Mouse (Mus musculus): ENCODE results near the gene Tomm40. TPM values are rescaled to one million over a fixed set of nuclear protein-coding genes. Genes with fewer than 3 reads are reported as not detected.
A peak's percentile ranks its signal among the peaks of the same experiment; 100 is the strongest.

Tomm40 gene
- polyA plus RNA-seq, 1 experiment, result 112 TPM

GRCm38 (mm10) chr7:19716055-19716682 lies 931 bp upstream of the Tomm40 start:
- peak overlapping the region; percentile 53 for H3K4me3 ChIP-seq
- H3K4me2 ChIP-seq (ENCODE audit: low read depth), result peak overlapping the region; percentile 99
- peaks cover 12% of the 10 kb centered on the region for H3K36me3 ChIP-seq (ENCODE audit: control insufficient read depth, insufficient read depth)
- no peak for TF ChIP-seq POLR2AphosphoS2 (IDR thresholded peaks at IDR 0.05; ENCODE audit: insufficient read length, low read depth)
- TF ChIP-seq SRF (IDR thresholded peaks at IDR 0.05; ENCODE audit: control insufficient read depth, insufficient read length, low read depth), result no peak
- peaks cover 20% of the 10 kb centered on the region for H3K79me2 ChIP-seq (ENCODE audit: control insufficient read depth, insufficient read depth)
- H3K27me3 ChIP-seq (ENCODE audit: control insufficient read depth, insufficient read depth, insufficient read length), result no peaks in the 10 kb centered on the region
- no peak overlapping the region for H3ac ChIP-seq (ENCODE audit: control insufficient read depth, insufficient read length)

DNA sequence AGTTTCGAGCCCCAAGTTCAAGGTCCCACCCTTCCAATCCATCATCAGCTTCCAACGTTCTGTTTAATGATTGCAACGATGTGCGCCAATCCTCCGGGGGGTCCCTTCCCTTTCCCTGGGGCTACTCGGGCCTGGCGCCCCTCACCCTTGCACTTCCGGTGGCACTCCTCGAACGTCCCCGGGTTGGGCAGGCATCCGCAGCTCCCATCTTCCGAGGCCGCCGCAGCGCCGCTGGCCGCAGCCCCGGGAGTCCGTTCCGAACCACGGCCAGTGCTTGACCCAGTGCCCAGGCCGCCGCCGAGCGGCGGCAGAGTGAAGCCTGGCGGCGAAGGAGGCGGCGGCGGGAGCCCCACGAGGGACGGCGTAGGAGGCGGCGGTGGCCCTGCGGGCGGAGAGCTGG lies 402 bp downstream of the Tomm40 start:
- Histone ChIP-seq H3ac (ENCODE audit: control insufficient read depth, insufficient read length) (peak overlapping the region; percentile 94), H3K36me3 (ENCODE audit: control insufficient read depth, insufficient read depth) (peaks cover 12% of the 10 kb centered on the region), H3K27me3 (ENCODE audit: control insufficient read depth, insufficient read depth, insufficient read length) (no peaks in the 10 kb centered on the region), H3K4me3 (peak overlapping the region; percentile 53), H3K79me2 (ENCODE audit: control insufficient read depth, insufficient read depth) (peaks cover 20% of the 10 kb centered on the region), H3K4me2 (ENCODE audit: low read depth) (peak overlapping the region; percentile 91)
- no peak for TF ChIP-seq CEBPB (IDR thresholded peaks at IDR 0.05; ENCODE audit: insufficient read depth, poor library complexity, severe bottlenecking)

- no peaks in the 10 kb centered on the region for H3K27me3 ChIP-seq (ENCODE audit: control insufficient read depth, insufficient read depth, insufficient read length)
- H3K36me3 ChIP-seq (ENCODE audit: control insufficient read depth, insufficient read depth), result peaks cover 17% of the 10 kb centered on the region
- H3ac ChIP-seq (ENCODE audit: control insufficient read depth, insufficient read length), result no peak overlapping the region
- H3K4me2 ChIP-seq (ENCODE audit: low read depth), result peak overlapping the region; percentile 91
- H3K79me2 ChIP-seq (ENCODE audit: control insufficient read depth, insufficient read depth), result peaks cover 20% of the 10 kb centered on the region
- H3K4me3 ChIP-seq, result peak overlapping the region; percentile 53
- no peak for TF ChIP-seq E2F4 (IDR thresholded peaks at IDR 0.05; ENCODE audit: insufficient read depth)
- TF ChIP-seq MAX (IDR thresholded peaks at IDR 0.05; ENCODE audit: low read depth), result no peak
- no peak for TF ChIP-seq POLR2AphosphoS2 (IDR thresholded peaks at IDR 0.05; ENCODE audit: insufficient read length, low read depth)
- no peak for TF ChIP-seq TCF3 (IDR thresholded peaks at IDR 0.05; ENCODE audit: insufficient read length, low read depth)
- TF ChIP-seq TCF12 (IDR thresholded peaks at IDR 0.05; ENCODE audit: insufficient read depth, poor library complexity, severe bottlenecking), result no peak
- TF ChIP-seq MYOG (IDR thresholded peaks at IDR 0.05; ENCODE audit: control insufficient read depth in 1 of 3, insufficient read depth in 1 of 3, insufficient read length in 2 of 3, low read depth in 2 of 3), result no peak
- TF ChIP-seq SRF (IDR thresholded peaks at IDR 0.05; ENCODE audit: control insufficient read depth, insufficient read length, low read depth), result no peak
- TF ChIP-seq USF1 (IDR thresholded peaks at IDR 0.05; ENCODE audit: low read depth), result no peak
- no peak for TF ChIP-seq CEBPB (IDR thresholded peaks at IDR 0.05; ENCODE audit: insufficient read depth, poor library complexity, severe bottlenecking)
- no peak for TF ChIP-seq POLR2A (IDR thresholded peaks at IDR 0.05; ENCODE audit: insufficient read length, low read depth)
- no peak for TF ChIP-seq MYOD1 (IDR thresholded peaks at IDR 0.05; ENCODE audit: control insufficient read depth in 1 of 3, insufficient read length in 2 of 3, low read depth in 2 of 3)
- TF ChIP-seq REST (IDR thresholded peaks at IDR 0.05; ENCODE audit: insufficient read depth, insufficient read length), result no peak
Measured at GRCm38 (mm10) chr7:19713598-19713997, 1.6 kb downstream of the Tomm40 start.

DNA sequence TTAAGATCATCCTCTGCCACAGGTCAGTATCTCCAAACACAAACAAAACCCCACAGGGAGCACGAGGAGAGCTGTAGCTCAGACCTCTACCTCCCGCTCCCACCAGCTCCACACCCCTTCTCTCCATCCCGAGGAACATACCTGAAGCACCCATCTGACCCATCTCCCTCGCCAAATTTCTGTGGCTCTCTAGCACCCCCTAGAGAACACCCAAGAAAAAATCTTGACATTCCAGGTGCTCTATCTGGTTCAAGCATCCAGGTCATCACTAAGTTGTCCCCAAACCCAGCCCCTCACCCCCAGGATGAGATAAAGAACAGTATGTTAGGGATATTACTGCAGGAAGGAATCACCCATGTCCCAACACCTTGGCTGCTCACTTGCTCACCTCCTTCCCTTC lies 2.0 kb downstream of the Tomm40 start:
- peaks cover 20% of the 10 kb centered on the region for H3K79me2 ChIP-seq (ENCODE audit: control insufficient read depth, insufficient read depth)
- no peak overlapping the region for H3ac ChIP-seq (ENCODE audit: control insufficient read depth, insufficient read length)
- peaks cover 17% of the 10 kb centered on the region for H3K36me3 ChIP-seq (ENCODE audit: control insufficient read depth, insufficient read depth)
- no peaks in the 10 kb centered on the region for H3K27me3 ChIP-seq (ENCODE audit: control insufficient read depth, insufficient read depth, insufficient read length)
- peak overlapping the region; percentile 91 for H3K4me2 ChIP-seq (ENCODE audit: low read depth)
- peak overlapping the region; percentile 53 for H3K4me3 ChIP-seq
- TF ChIP-seq SRF (IDR thresholded peaks at IDR 0.05; ENCODE audit: control insufficient read depth, insufficient read length, low read depth), result no peak
- no peak for TF ChIP-seq POLR2A (IDR thresholded peaks at IDR 0.05; ENCODE audit: insufficient read length, low read depth)
- TF ChIP-seq MYOD1 (IDR thresholded peaks at IDR 0.05; ENCODE audit: control insufficient read depth in 1 of 3, insufficient read length in 2 of 3, low read depth in 2 of 3), result no peak
- TF ChIP-seq E2F4 (IDR thresholded peaks at IDR 0.05; ENCODE audit: insufficient read depth), result no peak
- TF ChIP-seq MYOG (IDR thresholded peaks at IDR 0.05; ENCODE audit: control insufficient read depth in 1 of 3, insufficient read depth in 1 of 3, insufficient read length in 2 of 3, low read depth in 2 of 3), result no peak
- no peak for TF ChIP-seq USF1 (IDR thresholded peaks at IDR 0.05; ENCODE audit: low read depth)
- TF ChIP-seq REST (IDR thresholded peaks at IDR 0.05; ENCODE audit: insufficient read depth, insufficient read length), result no peak
- no peak for TF ChIP-seq POLR2AphosphoS2 (IDR thresholded peaks at IDR 0.05; ENCODE audit: insufficient read length, low read depth)
- TF ChIP-seq TCF3 (IDR thresholded peaks at IDR 0.05; ENCODE audit: insufficient read length, low read depth), result no peak
- TF ChIP-seq CEBPB (IDR thresholded peaks at IDR 0.05; ENCODE audit: insufficient read depth, poor library complexity, severe bottlenecking), result no peak
- TF ChIP-seq TCF12 (IDR thresholded peaks at IDR 0.05; ENCODE audit: insufficient read depth, poor library complexity, severe bottlenecking), result no peak
- TF ChIP-seq MAX (IDR thresholded peaks at IDR 0.05; ENCODE audit: low read depth), result no peak

DNA sequence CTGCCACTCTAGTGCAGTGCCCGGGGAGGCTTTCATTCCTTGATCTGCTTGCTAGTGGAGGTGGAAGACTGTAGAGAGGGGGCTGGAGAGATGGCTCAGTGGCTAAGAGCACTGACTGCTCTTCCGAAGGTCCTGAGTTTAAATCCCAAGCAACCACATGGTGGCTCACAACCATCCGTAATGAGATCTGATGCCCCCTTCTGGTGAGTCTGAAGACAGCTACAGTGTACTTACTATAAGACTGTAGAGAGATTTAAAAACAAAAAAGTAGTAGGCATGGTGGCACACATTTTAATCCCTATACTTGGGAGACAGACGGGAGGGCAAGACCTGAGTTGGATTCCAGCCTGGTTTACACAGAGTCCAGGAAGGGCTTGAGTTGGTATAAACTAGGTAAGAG lies 2.8 kb downstream of the Tomm40 start:
- no peaks in the 10 kb centered on the region for H3K27me3 ChIP-seq (ENCODE audit: control insufficient read depth, insufficient read depth, insufficient read length)
- H3K4me2 ChIP-seq (ENCODE audit: low read depth), result no peak overlapping the region
- peaks cover 20% of the 10 kb centered on the region for H3K79me2 ChIP-seq (ENCODE audit: control insufficient read depth, insufficient read depth)
- TF ChIP-seq CEBPB (IDR thresholded peaks at IDR 0.05; ENCODE audit: insufficient read depth, poor library complexity, severe bottlenecking), result no peak
- TF ChIP-seq POLR2A (IDR thresholded peaks at IDR 0.05; ENCODE audit: insufficient read length, low read depth), result no peak
- no peak for TF ChIP-seq MYOG (IDR thresholded peaks at IDR 0.05; ENCODE audit: control insufficient read depth in 1 of 3, insufficient read depth in 1 of 3, insufficient read length in 2 of 3, low read depth in 2 of 3)
- no peak for TF ChIP-seq TCF3 (IDR thresholded peaks at IDR 0.05; ENCODE audit: insufficient read length, low read depth)
- no peak for TF ChIP-seq MAX (IDR thresholded peaks at IDR 0.05; ENCODE audit: low read depth)
- TF ChIP-seq MYOD1 (IDR thresholded peaks at IDR 0.05; ENCODE audit: control insufficient read depth in 1 of 3, insufficient read length in 2 of 3, low read depth in 2 of 3), result no peak
- TF ChIP-seq SRF (IDR thresholded peaks at IDR 0.05; ENCODE audit: control insufficient read depth, insufficient read length, low read depth), result no peak
- no peak for TF ChIP-seq TCF12 (IDR thresholded peaks at IDR 0.05; ENCODE audit: insufficient read depth, poor library complexity, severe bottlenecking)
- TF ChIP-seq POLR2AphosphoS2 (IDR thresholded peaks at IDR 0.05; ENCODE audit: insufficient read length, low read depth), result no peak
- no peak for TF ChIP-seq E2F4 (IDR thresholded peaks at IDR 0.05; ENCODE audit: insufficient read depth)
- no peak for TF ChIP-seq REST (IDR thresholded peaks at IDR 0.05; ENCODE audit: insufficient read depth, insufficient read length)
- no peak for TF ChIP-seq USF1 (IDR thresholded peaks at IDR 0.05; ENCODE audit: low read depth)
- no peak overlapping the region for H3ac ChIP-seq (ENCODE audit: control insufficient read depth, insufficient read length)
- peaks cover 17% of the 10 kb centered on the region for H3K36me3 ChIP-seq (ENCODE audit: control insufficient read depth, insufficient read depth)
- H3K4me3 ChIP-seq, result no peak overlapping the region

Measured in myocyte (in vitro differentiated cells).